Mouse (Mus musculus) hindbrain, embryonic 16.5 days (tissue): Measurements from ENCODE around the gene Naglu. TPM values are rescaled to one million over a fixed set of nuclear protein-coding genes. Genes with fewer than 3 reads are reported as not detected.

ENCODE experiments used
- ATAC-seq: fragments of 200-750 bp; cut with Nextera tagmentation; 2 replicates; pipeline ENCODE4 v1.8.0; 2017; ENCODE audit warnings: moderate TSS enrichment, moderate library complexity
- H3K27ac ChIP-seq: fragments of 300-500 bp; sonication (generic); 2 replicates; pipeline ENCODE4 v1.5.1; 2014; ENCODE audit warnings: low read depth, mild to moderate bottlenecking, control low read depth, low read length, moderate library complexity
- H3K27me3 ChIP-seq: fragments of 300-500 bp; sonication (generic); replicated peaks from 2 replicates; pipeline ENCODE4 v1.6.1; 2014; ENCODE audit warnings: low read length; ENCODE audit not compliant: control insufficient read depth, insufficient read depth
- H3K36me3 ChIP-seq: fragments of 300-500 bp; sonication (generic); 2 replicates; pipeline ENCODE4 v1.6.1; 2014; ENCODE audit warnings: mild to moderate bottlenecking, low read length, moderate library complexity, mixed read lengths; ENCODE audit not compliant: control insufficient read depth, insufficient read depth
- H3K4me1 ChIP-seq: fragments of 300-500 bp; sonication (generic); 2 replicates; pipeline ENCODE4 v1.6.1; 2014; ENCODE audit warnings: low read depth, low read length; ENCODE audit not compliant: control insufficient read depth, insufficient read depth
- H3K4me2 ChIP-seq: fragments of 300-500 bp; sonication (generic); 2 replicates; pipeline ENCODE4 v1.6.1; 2014; ENCODE audit warnings: mild to moderate bottlenecking, low read length, control low read depth, moderate library complexity
- H3K4me3 ChIP-seq: fragments of 300-500 bp; sonication (generic); 2 replicates; pipeline ENCODE4 v1.5.1; 2014; ENCODE audit warnings: mild to moderate bottlenecking, low read length, control low read depth, moderate library complexity
- H3K9ac ChIP-seq: fragments of 300-500 bp; sonication (generic); 2 replicates; pipeline ENCODE4 v1.6.1; 2014; ENCODE audit warnings: low read depth, mild to moderate bottlenecking, control low read depth, low read length, moderate library complexity
- H3K9me3 ChIP-seq: fragments of 300-500 bp; sonication (generic); 2 replicates; pipeline ENCODE4 v1.6.1; 2014; ENCODE audit warnings: mild to moderate bottlenecking, low read length, moderate library complexity; ENCODE audit not compliant: control insufficient read depth
- WGBS: fragments of 180-500 bp; shearing (Covaris S2); extraction: QIAGEN DNeasy Blood & Tissue Kit; methylation state at CpG from one replicate; pipeline ENCODE4 v1.1.7; 2014; 5-methylcytosine and 5-hydroxymethylcytosine counted together
- polyA plus RNA-seq: library from polyadenylated mRNA; unstranded; fragments of >200 nt; fragmentation: Nextera tagmentation; extraction: Ambion mirVana; gene quantifications from 2 replicates; pipeline ENCODE4 v1.2.1, GENCODE M21; 2015

Naglu gene
- polyA plus RNA-seq, 1 experiment from 2014 or later = 13.9 TPM

DNA sequence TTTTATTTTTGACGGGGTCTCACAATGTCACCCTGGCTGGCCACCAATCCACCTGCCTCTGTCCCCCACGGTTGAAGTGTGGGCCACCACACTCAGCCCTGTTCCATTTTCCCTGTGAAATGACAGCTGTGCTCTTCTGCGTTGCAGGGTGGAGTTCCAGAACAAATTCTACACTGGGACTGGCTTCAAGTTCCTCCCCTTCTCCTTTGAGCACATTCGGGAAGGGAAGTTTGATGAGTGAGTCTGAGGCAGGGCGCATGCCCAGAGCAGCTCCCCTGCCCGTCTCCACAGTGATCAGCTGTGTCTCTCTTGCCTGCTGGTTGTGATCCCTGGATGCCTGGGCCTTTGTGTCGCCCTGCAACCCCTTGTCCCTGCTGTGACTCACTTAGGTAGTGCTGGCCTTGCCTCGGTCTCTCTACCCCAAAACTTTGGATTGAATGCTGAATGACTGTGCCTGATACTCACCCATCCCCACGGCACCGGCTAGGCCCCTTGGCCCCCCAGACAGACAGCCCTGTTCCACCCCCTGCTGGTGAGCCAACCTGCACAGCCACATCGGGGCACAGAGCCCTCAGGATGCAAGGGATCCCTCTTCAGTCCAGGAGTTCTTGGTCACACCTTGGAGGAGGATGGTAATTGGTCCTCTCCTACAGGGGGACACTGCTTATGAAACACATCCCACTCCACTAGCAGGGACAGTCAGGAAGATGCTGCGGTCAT is 7.5 kb upstream of the Naglu start:
- Histone ChIP-seq H3K4me1 (peaks cover 6% of the 10 kb centered on the region), H3K27me3 (no peaks in the 10 kb centered on the region), H3K27ac (no peak overlapping the region), H3K4me3 (no peak overlapping the region), H3K36me3 (peaks cover 24% of the 10 kb centered on the region), H3K9ac (no peak overlapping the region), H3K4me2 (no peak overlapping the region), H3K9me3 (no peaks in the 10 kb centered on the region)
- 72% methylated on average over 12 of the region's 12 CpGs for WGBS
- no peak for ATAC-seq

DNA sequence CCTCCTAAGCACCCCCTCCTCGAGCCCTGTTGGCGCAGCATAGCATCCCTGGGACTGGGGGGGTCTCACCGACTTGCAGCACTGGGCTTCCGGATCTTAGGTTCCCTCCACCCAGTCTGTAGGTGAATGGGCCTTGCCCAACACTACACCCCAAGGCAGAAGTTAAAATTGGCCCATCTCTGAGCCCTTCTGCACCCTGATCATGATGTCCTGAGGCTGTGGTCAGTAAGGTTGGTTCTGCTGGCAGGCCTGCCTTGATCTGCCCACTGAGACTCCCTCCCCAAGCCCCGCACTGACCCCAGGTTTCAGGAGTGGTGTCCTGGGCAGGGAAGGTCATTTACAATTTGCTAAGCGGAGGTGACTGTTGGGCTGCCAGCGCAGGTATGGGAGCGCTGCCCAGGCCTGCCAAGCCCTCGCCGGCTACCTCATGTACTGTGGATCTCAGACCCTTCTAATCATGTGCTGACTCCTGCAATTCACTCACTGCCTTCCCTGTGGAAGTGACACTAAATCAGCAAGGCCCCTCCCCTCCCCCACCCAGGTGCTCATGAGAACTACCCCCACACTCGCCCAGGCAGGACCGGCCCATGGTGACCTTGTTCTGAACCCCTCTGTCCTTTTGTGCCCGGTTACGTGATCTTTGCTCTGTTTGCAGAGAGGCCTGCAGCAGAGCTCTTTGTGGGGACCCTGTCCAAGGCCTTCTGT is 6.7 kb upstream of the Naglu start:
- no peak overlapping the region for H3K4me2 ChIP-seq
- WGBS = 72% methylated on average over 14 of the region's 14 CpGs
- no peaks in the 10 kb centered on the region for H3K27me3 ChIP-seq
- H3K9me3 ChIP-seq = no peaks in the 10 kb centered on the region
- no peak for ATAC-seq
- peaks cover 20% of the 10 kb centered on the region for H3K36me3 ChIP-seq
- H3K27ac ChIP-seq = peak overlapping the region; percentile 55
- H3K9ac ChIP-seq = no peak overlapping the region
- H3K4me1 ChIP-seq = peaks cover 6% of the 10 kb centered on the region
- H3K4me3 ChIP-seq = no peak overlapping the region

DNA sequence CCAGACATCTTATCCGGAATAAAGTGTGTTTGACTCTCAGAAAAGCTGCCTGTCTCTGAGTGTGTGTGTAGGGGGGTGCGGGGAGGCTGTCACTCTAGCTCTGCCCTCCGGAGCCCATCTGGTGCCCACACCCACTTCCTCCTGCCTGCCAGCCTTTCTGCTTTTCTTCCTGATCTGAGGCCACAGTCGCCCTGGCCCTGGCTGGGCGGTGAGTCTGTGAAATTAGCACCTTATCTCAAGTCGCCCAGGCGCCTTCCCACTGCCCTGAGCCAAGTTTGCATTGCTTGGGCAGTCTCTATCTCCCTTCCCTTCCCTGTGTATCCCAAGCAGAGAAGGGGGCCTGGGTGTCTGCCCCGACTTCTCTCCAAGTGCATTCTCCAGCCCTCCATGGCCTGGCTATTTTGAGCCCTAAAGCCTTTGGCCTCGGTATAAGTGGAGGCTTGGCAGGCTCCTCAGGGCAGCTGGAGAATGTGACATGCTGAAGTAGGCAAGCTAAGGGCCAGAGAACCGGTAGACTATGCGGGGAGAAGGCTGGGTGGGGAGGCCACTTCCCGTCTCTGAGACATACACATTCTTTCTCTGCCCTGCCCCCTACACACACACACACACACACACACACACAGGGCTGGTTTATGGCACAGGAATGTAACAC is 6.0 kb upstream of the Naglu start:
- Histone ChIP-seq H3K9me3 (no peaks in the 10 kb centered on the region), H3K4me2 (no peak overlapping the region), H3K27ac (peak overlapping the region; percentile 55), H3K4me3 (no peak overlapping the region), H3K9ac (no peak overlapping the region), H3K27me3 (no peaks in the 10 kb centered on the region), H3K4me1 (peaks cover 6% of the 10 kb centered on the region), H3K36me3 (peaks cover 17% of the 10 kb centered on the region)
- ATAC-seq = no peak
- 56% methylated on average over 12 of the region's 12 CpGs for WGBS

GRCm38 (mm10) chr11:101064462-101064861 is 5.3 kb upstream of the Naglu start:
- Histone ChIP-seq H3K9me3 (no peaks in the 10 kb centered on the region), H3K4me2 (no peak overlapping the region), H3K27me3 (no peaks in the 10 kb centered on the region), H3K9ac (no peak overlapping the region), H3K4me1 (peaks cover 10% of the 10 kb centered on the region), H3K27ac (peak overlapping the region; percentile 55; the same call in 1 of the 2 replicates), H3K4me3 (no peak overlapping the region), H3K36me3 (peaks cover 17% of the 10 kb centered on the region)
- ATAC-seq = no peak
- 72% methylated on average over 4 of the region's 4 CpGs for WGBS

DNA sequence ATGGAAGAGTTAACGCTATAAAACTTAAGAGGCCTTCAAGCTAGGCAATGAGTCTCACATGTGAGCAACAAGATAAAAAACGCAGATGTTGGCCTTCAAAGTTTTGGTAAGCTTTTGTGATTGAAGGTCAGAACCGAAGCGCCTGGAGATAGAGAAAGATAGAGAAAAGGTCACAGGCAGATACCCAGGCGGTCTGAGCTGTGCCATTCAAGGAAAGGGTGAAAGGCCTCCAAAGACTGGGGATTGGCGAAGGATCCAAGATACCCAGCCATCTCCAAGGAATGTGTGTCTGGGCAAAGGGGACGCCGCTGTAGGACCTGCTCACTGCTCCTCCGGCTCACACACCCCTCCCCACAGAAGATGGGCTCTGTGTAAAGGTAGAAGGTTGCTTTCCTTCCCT is 4.8 kb upstream of the Naglu start:
- no peak overlapping the region for H3K9ac ChIP-seq
- H3K27me3 ChIP-seq = no peaks in the 10 kb centered on the region
- H3K9me3 ChIP-seq = no peaks in the 10 kb centered on the region
- H3K27ac ChIP-seq = no peak overlapping the region
- no peak for ATAC-seq
- peaks cover 17% of the 10 kb centered on the region for H3K36me3 ChIP-seq
- no peak overlapping the region for H3K4me2 ChIP-seq
- H3K4me3 ChIP-seq = no peak overlapping the region
- 95% methylated on average over 9 of the region's 9 CpGs for WGBS
- peaks cover 11% of the 10 kb centered on the region for H3K4me1 ChIP-seq

- Histone ChIP-seq H3K9me3 (no peaks in the 10 kb centered on the region), H3K36me3 (peaks cover 12% of the 10 kb centered on the region; the same call in 1 of the 2 replicates), H3K9ac (peak overlapping the region; percentile 59), H3K4me3 (peak overlapping the region; percentile 33), H3K4me1 (peaks cover 19% of the 10 kb centered on the region), H3K27me3 (no peaks in the 10 kb centered on the region), H3K4me2 (peak overlapping the region; percentile 63), H3K27ac (peak overlapping the region; percentile 32; the same call in 1 of the 2 replicates)
- no peak for ATAC-seq
- 22% methylated on average over 18 of the region's 18 CpGs for WGBS
These were observed 3.0 kb upstream of the Naglu start for GRCm38 (mm10) chr11:101066549-101067412.

GRCm38 (mm10) chr11:101070189-101070527 is 346 bp downstream of the Naglu start:
- Histone ChIP-seq H3K4me2 (peak overlapping the region; percentile 77), H3K4me1 (peaks cover 19% of the 10 kb centered on the region), H3K27ac (peak overlapping the region; percentile 84), H3K36me3 (no peaks in the 10 kb centered on the region), H3K9ac (peak overlapping the region; percentile 94), H3K27me3 (no peaks in the 10 kb centered on the region), H3K9me3 (no peaks in the 10 kb centered on the region), H3K4me3 (peak overlapping the region; percentile 64)
- peak; percentile 74 for ATAC-seq
- WGBS = under 1% methylated on average over 19 of the region's 36 CpGs

DNA sequence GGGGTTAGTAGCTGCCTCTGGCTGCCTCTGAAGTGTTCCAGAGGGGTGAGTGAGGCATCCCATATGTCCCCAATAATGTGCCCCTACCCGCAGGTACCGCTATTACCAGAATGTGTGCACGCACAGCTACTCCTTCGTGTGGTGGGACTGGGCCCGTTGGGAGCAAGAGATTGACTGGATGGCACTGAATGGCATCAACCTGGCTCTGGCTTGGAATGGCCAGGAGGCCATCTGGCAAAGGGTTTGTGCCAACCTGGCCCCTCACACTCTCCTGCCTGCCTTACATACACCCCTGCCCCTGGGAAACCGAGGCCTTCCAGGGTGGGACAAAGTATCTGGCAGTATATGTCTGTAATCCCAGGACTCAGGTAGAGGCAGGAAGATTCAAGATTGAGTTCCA is 1.2 kb downstream of the Naglu start:
- H3K9me3 ChIP-seq = no peaks in the 10 kb centered on the region
- 57% methylated on average over 6 of the region's 6 CpGs for WGBS
- peak overlapping the region; percentile 77 for H3K4me2 ChIP-seq
- no peak overlapping the region for H3K9ac ChIP-seq
- peaks cover 19% of the 10 kb centered on the region for H3K4me1 ChIP-seq
- peak overlapping the region; percentile 64 for H3K4me3 ChIP-seq
- no peaks in the 10 kb centered on the region for H3K27me3 ChIP-seq
- no peak for ATAC-seq
- H3K27ac ChIP-seq = no peak overlapping the region
- no peaks in the 10 kb centered on the region for H3K36me3 ChIP-seq
